Mouse (Mus musculus) heart, adult 10 weeks (tissue): ENCODE results near the gene Zfp219. TPM values are rescaled to one million over a fixed set of nuclear protein-coding genes. Genes with fewer than 3 reads are reported as not detected.

Source experiments
- polyA plus RNA-seq: library from polyadenylated mRNA; stranded (reverse); fragments of 350-450 nt; fragmentation: Illumina TruSeq; extraction: RNeasy Lipid Tissue Mini Kit (QIAGEN cat#74804); gene quantifications from one replicate; pipeline ENCODE4 v1.2.3, GENCODE M21; 2014; ENCODE audit warnings: low read depth, low replicate concordance

The Zfp219 gene
- 29.1 TPM for polyA plus RNA-seq

DNA sequence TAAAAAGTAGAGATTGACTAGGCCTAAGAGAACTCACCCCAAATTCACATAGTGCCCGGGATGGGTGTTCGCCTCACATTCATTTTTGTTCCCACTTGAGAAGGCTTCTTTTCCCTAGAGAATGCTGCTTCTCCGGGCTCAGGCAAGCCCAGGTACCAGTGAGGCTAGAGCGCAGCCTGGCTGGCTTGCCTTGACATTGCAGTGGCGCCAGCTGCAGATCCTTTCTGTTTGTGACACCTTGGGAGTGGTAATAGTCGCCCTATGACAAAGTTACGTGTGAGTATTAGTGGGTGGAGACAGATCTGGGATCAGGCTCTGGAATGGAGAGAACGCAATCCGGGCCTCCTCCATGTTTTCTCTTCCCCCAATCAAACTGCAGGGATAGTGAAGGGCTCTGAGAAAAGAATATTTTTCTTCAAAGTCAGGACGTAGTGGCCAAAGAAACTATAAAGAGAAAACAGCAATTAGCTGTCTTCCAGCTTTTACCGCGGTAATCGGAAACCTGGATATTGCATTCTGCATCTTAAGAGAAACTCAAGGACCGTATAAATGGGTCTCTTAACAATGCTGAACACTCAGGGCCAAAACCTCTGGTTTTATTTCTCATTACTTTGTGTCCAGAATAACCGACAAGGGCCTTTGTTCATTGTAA lies at the start of gene Zfp219:
Gene Zfp219, minus strand, starts transcription at position 248 of the 652 bp plus-strand sequence.

DNA sequence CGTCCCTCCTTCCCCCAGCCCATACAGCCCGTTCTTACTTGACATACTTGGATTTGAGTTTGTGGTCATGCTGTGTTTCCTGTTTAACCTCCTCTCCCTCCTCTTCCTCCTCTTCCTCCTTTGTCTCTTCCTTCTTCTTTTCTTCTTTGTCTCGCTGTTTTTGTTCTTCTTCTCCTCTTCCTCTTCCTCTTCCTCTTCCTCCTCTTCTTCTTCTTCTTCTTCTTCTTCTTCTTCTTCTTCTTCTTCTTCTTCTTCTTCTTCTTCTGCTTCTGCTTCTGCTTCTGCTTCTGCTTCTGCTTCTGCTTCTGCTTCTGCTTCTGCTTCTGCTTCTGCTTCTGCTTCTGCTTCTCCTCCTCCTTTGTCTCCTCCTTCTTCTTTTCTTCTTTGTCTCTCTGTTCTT lies 21.8 kb upstream of the Zfp219 start, which contains the start of gene Olfr221:
Gene Olfr221, minus strand, starts transcription at position 101 of the 400 bp plus-strand sequence.

DNA sequence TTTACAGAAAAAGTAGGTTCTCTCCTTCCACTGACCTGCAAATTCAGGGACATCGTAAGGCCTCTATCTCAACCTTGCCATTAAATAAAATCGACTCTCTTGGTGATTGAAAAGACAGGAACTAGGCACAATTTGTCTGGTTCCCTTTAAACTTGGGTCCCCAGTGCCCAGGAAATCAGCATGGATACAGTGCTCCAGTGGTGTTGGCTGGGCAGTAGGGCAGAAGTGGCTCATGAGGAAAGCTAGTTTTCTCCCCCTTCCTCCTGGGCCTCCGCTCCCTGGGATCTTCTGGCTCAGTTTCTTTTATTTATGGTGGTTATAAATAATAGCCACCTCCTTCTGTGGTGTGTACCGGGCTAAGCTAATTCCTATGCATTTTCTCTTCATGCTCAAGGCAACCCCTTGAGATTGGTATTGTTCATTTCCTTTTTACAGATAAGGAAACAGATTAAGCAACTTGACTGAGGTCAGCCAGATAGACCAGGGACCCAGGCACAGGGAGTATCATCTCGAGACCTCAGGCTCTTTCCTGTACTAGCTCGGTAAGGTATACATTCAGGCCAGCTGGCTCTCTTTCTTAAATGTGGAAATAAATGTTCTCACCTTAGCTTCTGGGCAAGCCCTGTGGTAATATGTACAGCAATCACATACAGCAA lies 5.0 kb downstream of the Zfp219 start, which contains the start of gene Tmem253:
Gene Tmem253, plus strand, starts transcription at position 214 of the 656 bp plus-strand sequence.

DNA sequence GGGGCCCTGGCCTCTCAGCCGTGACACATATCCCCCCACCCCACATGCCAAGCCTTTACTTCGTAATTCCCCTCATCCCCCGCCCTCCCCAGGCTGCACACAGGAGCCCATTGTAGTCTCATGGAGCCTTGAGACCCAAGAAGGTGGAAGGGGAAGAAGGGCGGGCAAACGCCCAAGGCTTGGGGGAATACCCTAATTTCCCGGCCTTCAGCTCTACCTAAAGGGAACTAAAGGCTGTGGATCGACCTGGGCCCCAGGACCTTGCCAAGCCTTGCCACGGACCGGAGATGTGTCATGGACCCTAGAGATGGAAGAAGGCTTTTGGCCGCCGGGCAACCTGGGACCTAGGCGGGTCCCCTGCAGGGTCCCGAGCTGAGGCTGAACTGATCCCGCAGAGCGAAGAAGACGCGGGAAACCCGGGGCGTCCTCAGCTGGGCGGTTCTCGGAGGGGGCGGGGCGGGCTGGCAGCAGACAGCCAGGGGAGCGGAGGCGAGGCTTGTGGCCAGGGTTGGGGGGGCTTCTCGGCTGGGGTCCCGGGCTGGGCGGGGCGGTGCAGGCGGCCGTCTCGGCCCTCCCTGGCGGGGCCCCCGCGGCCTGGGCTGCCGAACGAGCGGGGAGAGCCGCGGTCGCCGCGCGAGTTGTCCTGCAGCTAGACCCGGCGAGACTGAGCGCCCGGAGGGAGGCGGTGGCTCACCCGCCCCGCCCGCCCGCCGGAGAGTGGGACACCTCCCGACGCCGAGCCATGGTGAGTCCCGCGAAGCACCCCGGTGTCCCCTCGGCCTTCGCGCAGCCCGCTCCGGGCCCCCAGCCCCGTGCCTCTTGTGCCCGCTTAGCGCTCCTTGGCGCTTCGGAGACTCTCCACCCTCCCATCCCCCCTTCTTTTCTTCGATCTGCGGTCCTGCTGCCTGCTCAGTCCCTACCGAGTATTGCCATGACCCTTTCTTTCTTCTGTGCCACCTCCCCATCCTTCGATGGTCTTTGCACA lies 36.0 kb downstream of the Zfp219 start, which contains the start of gene Arhgef40:
Gene Arhgef40, plus strand, starts transcription at position 473 of the 985 bp plus-strand sequence.

Other genes starting within 250 kb of the Zfp219 start
- gene Ang4, start 247.1 kb downstream of the Zfp219 start, polyA plus RNA-seq, result not detected
- not detected for gene AY358078, start 220.7 kb downstream of the Zfp219 start, polyA plus RNA-seq
- not detected for gene Ear6, start 167.0 kb downstream of the Zfp219 start, polyA plus RNA-seq
- 23.9 TPM for gene Mettl17, start 135.9 kb downstream of the Zfp219 start, polyA plus RNA-seq
- 1.2 TPM for gene Slc39a2, start 127.8 kb downstream of the Zfp219 start, polyA plus RNA-seq
- 1,656 TPM for gene Ndrg2, start 106.6 kb downstream of the Zfp219 start, polyA plus RNA-seq
- not detected for gene Tppp2, start 102.3 kb downstream of the Zfp219 start, polyA plus RNA-seq
- gene Rnase13, start 98.0 kb downstream of the Zfp219 start, polyA plus RNA-seq, result not detected
- 40.6 TPM for gene Arhgef40, start 36.0 kb downstream of the Zfp219 start, polyA plus RNA-seq
- gene Tmem253, start 5.1 kb downstream of the Zfp219 start, polyA plus RNA-seq, result 5.3 TPM
- gene Olfr221, start 21.7 kb upstream of the Zfp219 start, polyA plus RNA-seq, result not detected
- 157 TPM for gene Hnrnpc, start 83.3 kb upstream of the Zfp219 start, polyA plus RNA-seq
- 0.94 TPM for gene Rpgrip1, start 90.0 kb upstream of the Zfp219 start, polyA plus RNA-seq
- 16.8 TPM for gene Supt16, start 176.7 kb upstream of the Zfp219 start, polyA plus RNA-seq
- gene Chd8, start 237.0 kb upstream of the Zfp219 start, polyA plus RNA-seq, result 25.2 TPM